Mouse (Mus musculus) CH12.LX (cell line): Measurements from ENCODE around the gene Med24. TPM values are rescaled to one million over a fixed set of nuclear protein-coding genes. Genes with fewer than 3 reads are reported as not detected.

Experiments
- DNase-seq: peaks from one replicate; pipeline ENCODE4 v3.0.0-alpha.2; 2013; ENCODE audit errors: extremely low read depth
- H3K27ac ChIP-seq: 2 replicates; pipeline ENCODE4 v1.5.1; 2012; ENCODE audit warnings: low read depth, mild to moderate bottlenecking, control low read depth, moderate library complexity; ENCODE audit not compliant: insufficient read depth
- H3K27me3 ChIP-seq: replicated peaks from 2 replicates; pipeline ENCODE3; 2012; ENCODE audit warnings: inconsistent platforms
- H3K36me3 ChIP-seq, 2 experiments: replicated peaks in 1 of 2; 2 replicates each; pipeline versions ENCODE3 to v1.6.1; 2012; ENCODE audit warnings: inconsistent platforms in 1 of 2, low read length in 1 of 2, mild to moderate bottlenecking in 1 of 2, mixed read lengths in 1 of 2, moderate library complexity in 1 of 2; ENCODE audit not compliant: control insufficient read depth in 1 of 2, insufficient read depth in 1 of 2
- H3K4me1 ChIP-seq, 2 experiments: 2 replicates each; pipeline ENCODE4 v1.6.1; 2012; ENCODE audit warnings: inconsistent platforms in 1 of 2, moderate library complexity in 1 of 2; ENCODE audit not compliant: insufficient read depth in 2 of 2, control insufficient read depth in 1 of 2
- H3K4me2 ChIP-seq: 2 replicates; pipeline ENCODE4 v1.6.1; 2012; ENCODE audit warnings: low read depth, mild to moderate bottlenecking, control low read depth; ENCODE audit not compliant: poor library complexity, insufficient read depth, severe bottlenecking
- H3K4me3 ChIP-seq, 3 experiments: fragments of 150-350 bp in 1 of 3; sonication (generic) in 1 of 3; replicated peaks in 1 of 3; 2 replicates each; pipeline versions ENCODE3 to v1.5.1; 2011 to 2012; ENCODE audit warnings: low read depth in 2 of 3, low read length in 2 of 3, mild to moderate bottlenecking in 2 of 3, moderate library complexity in 2 of 3, control low read depth in 1 of 3, improper control_type of control experiment in 1 of 3, inconsistent platforms in 1 of 3, mixed read lengths in 1 of 3; ENCODE audit not compliant: poor library complexity in 1 of 3
- H3K79me2 ChIP-seq: replicated peaks from 2 replicates; pipeline ENCODE4 v1.6.1; 2012; ENCODE audit warnings: mild to moderate bottlenecking, moderate library complexity; ENCODE audit not compliant: control insufficient read depth, poor library complexity, insufficient read depth, severe bottlenecking; ENCODE audit errors: extremely low read depth
- H3K9ac ChIP-seq: 2 replicates; pipeline ENCODE4 v1.6.1; 2012; ENCODE audit warnings: low read depth, mild to moderate bottlenecking, control low read depth, moderate library complexity; ENCODE audit not compliant: insufficient read depth
- H3K9me3 ChIP-seq: replicated peaks from 2 replicates; pipeline ENCODE3; 2012; ENCODE audit warnings: low read length, inconsistent platforms, mixed read lengths
- BHLHE40 ChIP-seq: IDR thresholded peaks from 2 replicates; pipeline ENCODE4 v1.6.1; 2011; ENCODE audit warnings: mild to moderate bottlenecking, low read depth, low read length, improper control_type of control experiment
- CTCF ChIP-seq, 2 experiments: IDR thresholded peaks in 1 of 2; conservative IDR thresholded peaks in 1 of 2; 2 replicates each; pipeline ENCODE4 v1.5.1; 2011 to 2012; ENCODE audit warnings: low read depth in 2 of 2, low read length in 2 of 2, improper control_type of control experiment in 1 of 2, inconsistent platforms in 1 of 2, mild to moderate bottlenecking in 1 of 2, moderate library complexity in 1 of 2
- E2F4 ChIP-seq: IDR thresholded peaks from 2 replicates; pipeline ENCODE4 v1.6.1; 2011; ENCODE audit warnings: low read depth, low read length, improper control_type of control experiment; ENCODE audit not compliant: insufficient replicate concordance
- GABPA ChIP-seq: IDR thresholded peaks from 2 replicates; pipeline ENCODE4 v1.6.1; 2012; ENCODE audit warnings: low read depth, low read length, improper control_type of control experiment, inconsistent platforms; ENCODE audit not compliant: insufficient replicate concordance
- MEF2A ChIP-seq: IDR thresholded peaks from 2 replicates; pipeline ENCODE4 v1.6.1; 2014; ENCODE audit warnings: low read depth, mild to moderate bottlenecking, inconsistent platforms, low read length, improper control_type of control experiment, borderline replicate concordance
- NRF1 ChIP-seq: IDR thresholded peaks from 2 replicates; pipeline ENCODE4 v1.6.1; 2014; ENCODE audit warnings: low read depth, mild to moderate bottlenecking, inconsistent platforms, low read length, improper control_type of control experiment, moderate library complexity
- PAX5 ChIP-seq: IDR thresholded peaks from 2 replicates; pipeline ENCODE4 v1.6.1; 2012; ENCODE audit warnings: low read length, inconsistent platforms, mixed read lengths
- POLR2A ChIP-seq: IDR thresholded peaks from 2 replicates; pipeline ENCODE4 v1.6.1; 2011; ENCODE audit warnings: low read depth, mild to moderate bottlenecking, improper control_type of control experiment, low read length
- POLR2AphosphoS2 ChIP-seq: IDR thresholded peaks from 2 replicates; pipeline ENCODE4 v1.6.1; 2011; ENCODE audit warnings: low read depth, low read length, improper control_type of control experiment
- RAD21 ChIP-seq: IDR thresholded peaks from 2 replicates; pipeline ENCODE4 v1.6.1; 2011; ENCODE audit warnings: low read depth, mild to moderate bottlenecking, low read length, improper control_type of control experiment, moderate library complexity
- SMC3 ChIP-seq: IDR thresholded peaks from 2 replicates; pipeline ENCODE4 v1.6.1; 2011; ENCODE audit warnings: low read depth, low read length, improper control_type of control experiment
- TBP ChIP-seq: conservative IDR thresholded peaks from 2 replicates; pipeline ENCODE4 v1.6.1; 2011; ENCODE audit warnings: low read depth, low read length, improper control_type of control experiment
- ZKSCAN1 ChIP-seq: IDR thresholded peaks from 2 replicates; pipeline ENCODE4 v1.6.1; 2012; ENCODE audit warnings: low read depth, inconsistent platforms, low read length, improper control_type of control experiment, borderline replicate concordance
- dilution Hi-C: fragments of 300-500 bp; cut with MboI; formaldehyde crosslinking; loops from 2 replicates; pipeline ENCODE4 v1.14.3; 2020; ENCODE audit warnings: low sequenced_read_pairs; ENCODE audit not compliant: extremely low pct_unique_long_range_greater_than_20kb, extremely low pct_ligation_motif_present
- in situ Hi-C: fragments of 300-500 bp; cut with MboI; formaldehyde crosslinking; loops from 3 replicates; pipeline ENCODE4 v1.14.3; 2019; ENCODE audit warnings: low sequenced_read_pairs, low pct_ligation_motif_present, low pct_unique_long_range_greater_than_20kb, mixed read lengths
- polyA plus RNA-seq: library from polyadenylated mRNA; unstranded; fragments of >175 nt; gene quantifications from 2 replicates; pipeline ENCODE4 v1.2.1, GENCODE M21; 2012; ENCODE audit warnings: low read depth; ENCODE audit not compliant: insufficient read length
- total RNA-seq, 2 experiments: library from RNA; depleted of rRNA; stranded (reverse); fragments of 300-350 nt in 1 of 2; fragments of >200 nt in 1 of 2; gene quantifications; 2 replicates each; pipeline ENCODE4 v1.2.3; 2012 to 2014

Gene Med24
- total and polyA plus RNA-seq, 3 experiments = 30.9 to 78.8 (median 48.6) TPM

DNA sequence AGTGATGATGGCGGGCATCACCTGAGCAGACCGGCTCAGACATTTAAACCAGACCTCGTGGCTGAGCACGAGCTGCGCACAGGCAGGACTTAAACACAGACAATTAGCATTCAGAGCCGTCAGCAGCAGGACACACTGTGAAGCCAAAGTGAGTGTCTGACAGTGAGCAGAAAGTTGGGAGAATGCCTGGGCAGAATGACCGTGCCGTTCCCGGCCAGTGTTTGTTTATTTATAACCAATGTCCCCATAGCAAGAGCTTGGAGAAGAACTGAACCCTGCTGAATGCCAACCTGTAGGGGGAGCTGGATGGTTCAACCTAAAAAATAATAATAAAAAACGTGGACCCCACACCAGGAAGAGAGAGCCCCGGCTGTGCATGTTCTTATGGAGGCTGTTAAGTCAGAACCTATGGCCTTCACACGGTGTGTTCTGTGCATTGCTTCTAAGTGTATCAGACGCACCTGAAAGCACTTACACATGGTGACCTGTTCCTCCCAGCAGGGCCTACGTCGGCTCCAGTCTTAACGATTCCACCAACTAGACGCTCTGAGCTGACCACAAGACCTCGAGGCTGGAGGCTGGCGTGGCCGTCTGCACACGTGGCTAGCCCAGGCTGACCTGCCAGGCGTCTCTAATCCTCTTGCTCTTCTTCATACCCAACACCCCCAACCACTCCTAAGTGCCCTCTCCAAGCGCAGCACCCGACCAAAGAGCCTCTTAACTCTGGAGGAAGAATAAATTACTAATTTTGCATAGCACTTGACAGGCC lies 7.6 kb downstream of the Med24 start:
- H3K4me2 ChIP-seq = no peak overlapping the region
- no peak for DNase-seq
- H3K27ac ChIP-seq = no peak overlapping the region
- H3K4me1 ChIP-seq = peaks cover 0 to 4% of the 10 kb centered on the region in 2 experiments; a peak in 1 of 4 replicates
- no peak overlapping the region for H3K9ac ChIP-seq
- peaks cover 43 to 91% of the 10 kb centered on the region in 2 experiments for H3K36me3 ChIP-seq
- no peaks in the 10 kb centered on the region for H3K79me2 ChIP-seq
- H3K9me3 ChIP-seq = no peaks in the 10 kb centered on the region
- dilution Hi-C loops (no loop called here), in situ Hi-C loops (loop anchor here (10.0 kb wide), 1 partner anchor 63 kb away; no protein-coding TSS in a partner anchor)
- TF ChIP-seq CTCF (conservative IDR thresholded peaks at IDR 0.05 in 1 of 2, IDR thresholded peaks at IDR 0.05 in 1 of 2; ENCODE audit: low read depth in 2 of 2, low read length in 2 of 2) = peak in 1 of 2 experiments; percentile 38; a peak in 1 of 4 replicates
- 0 out of 2 replicates have a peak, but pooled peaks have one; percentile 10 for TF ChIP-seq SMC3
- TF ChIP-seq PAX5 = no peak
- no peak overlapping the region for H3K4me3 ChIP-seq
- H3K27me3 ChIP-seq = no peaks in the 10 kb centered on the region

DNA sequence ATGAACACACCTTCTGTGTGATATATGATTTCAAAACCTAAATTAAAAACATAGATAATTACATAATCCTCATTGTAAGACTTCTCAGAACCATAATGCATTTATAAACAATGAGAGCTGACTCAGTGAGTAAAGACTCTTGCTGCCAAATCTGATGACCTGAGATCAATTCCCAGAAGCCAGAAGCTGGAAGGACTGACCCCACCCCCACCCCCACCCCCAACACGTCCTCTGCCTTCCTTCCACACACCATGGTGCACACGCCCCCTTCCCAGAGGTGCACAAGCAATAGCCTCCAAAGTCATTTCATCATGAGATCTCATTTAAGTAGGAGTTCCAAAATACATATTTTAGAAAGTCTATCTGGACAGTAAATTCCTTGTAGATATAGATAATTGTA lies 8.5 kb downstream of the Med24 start:
- in situ Hi-C loops = loop anchor here (10.0 kb wide), 1 partner anchor 64 kb away; no protein-coding TSS in a partner anchor
- Histone ChIP-seq H3K79me2 (no peaks in the 10 kb centered on the region), H3K4me3 (no peak overlapping the region), H3K9ac (no peak overlapping the region), H3K9me3 (no peaks in the 10 kb centered on the region), H3K27me3 (no peaks in the 10 kb centered on the region), H3K27ac (no peak overlapping the region), H3K4me1 (peaks cover 0 to 4% of the 10 kb centered on the region in 2 experiments; a peak in 1 of 4 replicates)
- dilution Hi-C loops = no loop called here
- no peak for DNase-seq
- TF ChIP-seq ZKSCAN1 (no peak), MEF2A (no peak), POLR2A (no peak), BHLHE40 (no peak), POLR2AphosphoS2 (no peak), TBP (no peak), PAX5 (no peak), GABPA (no peak), NRF1 (no peak)
- TF ChIP-seq, all 38 proteins: peak for 0
- Histone ChIP-seq H3K36me3 (peaks cover 44 to 92% of the 10 kb centered on the region in 2 experiments), H3K4me2 (no peak overlapping the region)

DNA sequence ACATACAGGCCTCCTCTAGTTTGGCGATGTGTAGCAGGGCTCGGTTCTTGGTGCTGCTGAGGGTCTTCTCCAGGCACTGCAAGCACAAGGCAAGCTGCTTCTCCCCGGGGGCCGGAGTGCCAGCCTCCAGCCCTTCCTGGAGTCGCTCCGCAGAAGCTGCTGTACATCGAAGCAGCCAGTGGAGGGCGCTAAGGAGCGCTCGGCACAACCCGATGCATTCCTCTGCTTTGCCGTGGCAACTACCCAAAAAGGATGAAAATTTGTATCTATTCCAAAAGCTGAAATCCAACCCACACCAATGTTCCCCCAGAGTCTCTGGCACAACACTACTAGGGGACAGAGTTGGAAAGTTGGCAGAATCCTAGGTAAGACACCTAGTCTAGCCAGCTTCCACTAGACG lies 11.3 kb downstream of the Med24 start:
- no peak overlapping the region for H3K27ac ChIP-seq
- peaks cover 0 to 4% of the 10 kb centered on the region in 2 experiments; a peak in 1 of 4 replicates for H3K4me1 ChIP-seq
- peaks cover 65 to 92% of the 10 kb centered on the region in 2 experiments for H3K36me3 ChIP-seq
- dilution Hi-C loops = no loop called here
- no peak overlapping the region for H3K4me3 ChIP-seq
- H3K27me3 ChIP-seq = no peaks in the 10 kb centered on the region
- DNase-seq = peak; percentile 44
- H3K4me2 ChIP-seq = no peak overlapping the region
- H3K79me2 ChIP-seq = no peaks in the 10 kb centered on the region
- H3K9ac ChIP-seq = no peak overlapping the region
- TF ChIP-seq CTCF (conservative IDR thresholded peaks at IDR 0.05 in 1 of 2, IDR thresholded peaks at IDR 0.05 in 1 of 2; ENCODE audit: low read depth in 2 of 2, low read length in 2 of 2) = peak; percentile 46 to 76; a peak in 3 of 4 replicates
- TF ChIP-seq SMC3 = peak; percentile 60
- no peak for TF ChIP-seq ZKSCAN1
- TF ChIP-seq E2F4 = no peak
- TF ChIP-seq RAD21 = peak; percentile 36
- no peak for TF ChIP-seq PAX5
- no peak for TF ChIP-seq POLR2AphosphoS2
- TF ChIP-seq, all 38 proteins: peak for 3
- in situ Hi-C loops = no loop called here
- no peaks in the 10 kb centered on the region for H3K9me3 ChIP-seq
